Mouse (Mus musculus) layer of hippocampus, adult 18-20 months (tissue): ENCODE results near the gene Il18bp. TPM values are rescaled to one million over a fixed set of nuclear protein-coding genes. Genes with fewer than 3 reads are reported as not detected.

Experiments used
- DNase-seq, 2 experiments: peaks; one replicate each; pipeline ENCODE4 v3.0.0; 2022; ENCODE audit warnings: low spot score in 2 of 2
- total RNA-seq, 2 experiments: library from RNA; stranded (reverse); gene quantifications; 2 replicates each; pipeline ENCODE4 v1.2.3; 2021

Il18bp gene
- total RNA-seq, 2 experiments from 2014 or later = 5.6 to 6.1 TPM

DNA sequence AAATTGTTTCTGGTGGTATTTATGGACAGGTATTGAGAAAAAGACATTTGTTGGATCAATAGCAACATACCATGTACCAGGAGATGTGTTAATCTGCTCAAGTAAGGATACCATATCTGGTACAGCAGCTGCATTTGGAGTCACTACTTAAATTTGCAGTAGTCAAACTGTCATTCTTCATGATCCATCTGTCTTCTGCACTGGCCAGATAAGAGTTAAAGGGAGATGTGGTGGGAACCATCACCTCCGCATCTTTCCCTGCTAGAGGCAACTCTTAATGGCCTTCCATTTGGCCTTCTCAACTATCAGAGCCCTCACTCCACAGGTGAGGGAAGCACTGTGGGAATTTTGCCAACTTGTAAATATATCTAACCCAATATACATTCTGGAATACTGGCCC lies 12.0 kb downstream of the Il18bp start:
- no peak for DNase-seq

- peak in 1 of 2 experiments; percentile 50 for DNase-seq
Observed at GRCm38 (mm10) chr7:102000921-102001630, 17.4 kb downstream of the Il18bp start.

DNA sequence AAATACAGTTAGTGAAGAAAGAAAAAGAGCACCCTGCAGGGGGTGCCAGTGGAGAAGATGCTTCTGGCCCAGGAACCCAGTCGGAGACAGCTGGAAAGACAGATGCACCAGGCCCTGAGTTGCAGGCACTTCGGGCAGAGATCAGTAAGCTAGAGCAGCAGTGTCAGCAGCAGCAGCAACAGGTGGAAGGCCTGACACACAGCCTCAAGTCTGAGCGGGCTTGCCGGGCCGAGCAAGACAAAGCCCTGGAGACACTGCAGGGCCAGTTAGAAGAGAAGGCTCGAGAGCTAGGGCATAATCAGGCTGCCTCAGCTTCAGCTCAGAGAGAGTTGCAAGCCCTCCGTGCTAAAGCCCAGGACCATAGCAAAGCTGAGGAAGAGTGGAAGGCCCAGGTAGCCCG lies 18.2 kb downstream of the Il18bp start:
- no peak for DNase-seq

DNA sequence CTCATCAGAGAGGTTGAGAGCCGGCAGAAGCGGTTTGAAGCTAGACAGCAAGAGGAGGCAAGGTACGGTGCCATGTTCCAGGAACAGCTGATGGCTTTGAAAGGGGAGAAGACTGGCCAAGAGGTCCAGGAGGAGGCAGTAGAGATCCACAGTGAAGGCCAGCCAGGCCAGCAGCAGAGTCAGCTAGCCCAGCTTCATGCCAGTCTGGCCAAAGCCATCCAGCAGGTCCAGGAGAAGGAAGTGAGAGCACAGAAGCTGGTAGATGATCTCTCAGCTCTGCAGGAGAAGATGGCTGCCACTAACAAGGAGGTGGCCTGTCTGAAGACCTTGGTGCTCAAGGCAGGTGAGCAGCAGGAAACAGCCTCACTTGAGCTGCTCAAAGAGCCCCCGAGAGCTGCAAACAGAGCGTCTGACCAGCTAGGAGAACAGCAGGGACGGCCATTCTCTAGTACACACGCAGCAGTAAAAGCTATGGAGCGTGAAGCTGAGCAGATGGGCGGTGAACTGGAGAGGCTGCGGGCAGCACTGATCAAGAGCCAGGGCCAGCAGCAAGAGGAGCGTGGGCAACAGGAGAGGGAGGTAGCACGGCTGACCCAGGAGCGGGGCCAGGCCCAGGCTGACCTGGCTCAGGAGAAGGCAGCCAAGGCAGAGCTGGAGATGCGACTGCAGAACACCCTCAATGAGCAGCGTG lies 18.9 kb downstream of the Il18bp start:
- DNase-seq = no peak

- peak; percentile 79 to 90 for DNase-seq
Observed at GRCm38 (mm10) chr7:101998194-101998927, 20.1 kb downstream of the Il18bp start.

DNA sequence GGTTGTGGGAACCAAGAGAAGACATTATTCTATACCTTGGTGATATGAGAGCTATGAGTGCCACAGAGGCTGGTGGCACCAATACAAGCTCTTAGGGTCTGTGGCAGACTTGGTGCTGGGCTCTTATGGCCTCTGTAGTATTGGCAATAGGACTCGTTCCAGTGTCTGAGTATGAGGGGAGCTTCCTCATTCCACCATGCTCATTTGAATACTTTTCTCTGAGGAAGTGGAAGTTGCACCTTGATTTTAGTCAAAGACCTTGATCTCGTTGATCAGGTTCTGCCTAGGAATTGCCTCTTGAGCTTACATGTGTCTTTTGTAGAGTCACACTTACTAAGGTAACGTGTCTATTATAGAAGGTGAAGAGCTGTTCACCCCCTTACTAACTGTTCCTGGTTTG lies 24.2 kb downstream of the Il18bp start:
- DNase-seq = no peak

GRCm38 (mm10) chr7:101985081-101985480 lies 33.4 kb downstream of the Il18bp start:
- no peak for DNase-seq

DNA sequence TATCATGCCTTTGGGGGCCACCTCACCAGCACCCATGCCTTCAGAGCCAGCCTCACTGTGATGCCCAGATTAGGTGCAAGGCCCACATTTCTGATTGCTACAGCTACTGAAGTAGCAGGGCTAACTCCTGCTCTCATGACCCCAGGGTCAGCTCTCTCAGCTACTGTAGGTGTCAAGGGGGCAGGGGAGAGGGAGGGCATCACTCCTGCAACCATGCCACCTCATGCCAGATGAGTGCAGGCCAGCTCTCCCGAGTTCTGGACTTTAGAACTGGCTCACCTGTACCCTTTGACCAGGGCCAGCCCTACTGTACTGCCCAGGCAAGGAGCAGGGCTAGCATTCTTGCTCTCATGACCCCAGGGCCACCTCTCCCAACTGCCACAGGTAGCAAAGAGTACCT lies 35.8 kb downstream of the Il18bp start:
- no peak for DNase-seq

GRCm38 (mm10) chr7:101974505-101974904 lies 44.0 kb downstream of the Il18bp start:
- DNase-seq = peak; percentile 11 to 35

- DNase-seq = no peak
Observed at GRCm38 (mm10) chr7:101973730-101974129, 44.8 kb downstream of the Il18bp start.

DNA sequence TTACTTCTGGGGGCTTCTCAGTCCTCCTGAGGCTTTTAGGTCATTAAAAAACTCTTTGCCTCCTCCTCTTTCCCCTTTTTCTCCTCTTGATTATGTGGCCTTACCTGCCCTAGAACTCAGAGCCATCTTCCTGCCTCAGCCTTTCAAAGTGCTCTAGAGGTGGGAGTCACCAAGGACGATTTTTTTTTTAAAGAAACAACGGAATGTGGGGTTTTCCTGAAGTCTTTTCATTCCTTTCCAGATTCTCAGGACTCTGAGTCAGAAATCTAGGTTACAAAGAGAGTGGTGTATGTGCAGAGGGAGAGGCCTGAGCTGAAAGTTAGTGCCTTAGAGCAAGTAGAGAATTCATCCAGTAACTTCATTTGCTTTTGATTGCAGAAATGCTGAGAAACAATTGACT lies 46.8 kb downstream of the Il18bp start:
- no peak for DNase-seq

- DNase-seq = peak; percentile 69 to 84
Observed at GRCm38 (mm10) chr7:101970821-101971461, 47.5 kb downstream of the Il18bp start.

GRCm38 (mm10) chr7:101970429-101970775 lies 48.1 kb downstream of the Il18bp start:
- peak; percentile 76 to 91 for DNase-seq

GRCm38 (mm10) chr7:101969694-101970428 lies 48.6 kb downstream of the Il18bp start:
- peak; percentile 81 to 88 for DNase-seq

GRCm38 (mm10) chr7:101968751-101969150 lies 49.7 kb downstream of the Il18bp start:
- DNase-seq = no peak

GRCm38 (mm10) chr7:101967256-101967655 lies 51.2 kb downstream of the Il18bp start:
- DNase-seq = no peak

DNA sequence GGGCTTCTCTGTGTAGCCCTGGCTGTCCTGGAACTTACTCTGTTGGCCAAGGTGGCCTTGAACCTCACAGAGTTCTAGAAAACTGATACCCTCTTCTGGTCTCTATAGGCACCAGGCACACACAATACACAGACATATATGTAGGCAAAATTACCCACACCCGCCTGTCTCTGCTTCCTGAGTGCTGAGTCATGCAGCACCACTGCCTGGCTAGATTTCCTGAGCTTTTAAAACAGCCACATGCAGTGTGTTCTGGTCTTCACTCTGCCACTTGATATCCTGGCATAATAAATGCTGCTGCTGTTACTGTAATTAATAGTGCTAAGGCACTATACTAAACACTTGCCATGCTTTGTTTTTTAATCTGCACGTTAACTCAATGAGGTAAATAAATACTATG lies 52.9 kb downstream of the Il18bp start:
- DNase-seq = no peak
